Mouse (Mus musculus) hindbrain, embryonic 13.5 days (tissue): ENCODE results near the gene Atp6ap1l. TPM values are rescaled to one million over a fixed set of nuclear protein-coding genes. Genes with fewer than 3 reads are reported as not detected.
A peak's percentile ranks its signal among the peaks of the same experiment; 100 is the strongest.

Experiments
- ATAC-seq: fragments of 200-750 bp; cut with Nextera tagmentation; 2 replicates; pipeline ENCODE4 v1.8.0; 2017; ENCODE audit warnings: moderate TSS enrichment; ENCODE audit not compliant: low FRiP score
- H3K27ac ChIP-seq: fragments of 300-500 bp; sonication (generic); 2 replicates; pipeline ENCODE4 v1.5.1; 2015; ENCODE audit warnings: inconsistent platforms, mild to moderate bottlenecking, moderate library complexity
- H3K27me3 ChIP-seq: fragments of 300-500 bp; sonication (generic); 2 replicates; pipeline ENCODE4 v1.6.1; 2015; ENCODE audit warnings: mild to moderate bottlenecking, inconsistent platforms
- H3K36me3 ChIP-seq: fragments of 300-500 bp; sonication (generic); 2 replicates; pipeline ENCODE4 v1.6.1; 2015; ENCODE audit warnings: mild to moderate bottlenecking, inconsistent platforms
- H3K4me1 ChIP-seq: fragments of 300-500 bp; sonication (generic); replicated peaks from 2 replicates; pipeline ENCODE4 v1.6.1; 2015; ENCODE audit warnings: inconsistent platforms
- H3K4me2 ChIP-seq: fragments of 300-500 bp; sonication (generic); 2 replicates; pipeline ENCODE4 v1.6.1; 2015; ENCODE audit warnings: inconsistent platforms, mild to moderate bottlenecking, moderate library complexity
- H3K4me3 ChIP-seq: fragments of 300-500 bp; sonication (generic); 2 replicates; pipeline ENCODE4 v1.5.1; 2015; ENCODE audit warnings: mild to moderate bottlenecking, inconsistent platforms
- H3K9ac ChIP-seq: fragments of 300-500 bp; sonication (generic); 2 replicates; pipeline ENCODE4 v1.6.1; 2015; ENCODE audit warnings: mild to moderate bottlenecking, inconsistent platforms
- H3K9me3 ChIP-seq: fragments of 300-500 bp; sonication (generic); 2 replicates; pipeline ENCODE4 v1.6.1; 2016; ENCODE audit warnings: inconsistent platforms
- WGBS: fragments of 180-500 bp; shearing (Covaris S2); methylation state at CpG from one replicate; pipeline ENCODE4 v1.1.7; 2015; 5-methylcytosine and 5-hydroxymethylcytosine counted together
- polyA plus RNA-seq: library from polyadenylated mRNA; unstranded; fragments of >200 nt; fragmentation: Nextera tagmentation; extraction: Ambion mirVana; gene quantifications from 2 replicates; pipeline ENCODE4 v1.2.1, GENCODE M21; 2015

Gene Atp6ap1l
- polyA plus RNA-seq, 1 experiment from 2014 or later, result 0.88 TPM

DNA sequence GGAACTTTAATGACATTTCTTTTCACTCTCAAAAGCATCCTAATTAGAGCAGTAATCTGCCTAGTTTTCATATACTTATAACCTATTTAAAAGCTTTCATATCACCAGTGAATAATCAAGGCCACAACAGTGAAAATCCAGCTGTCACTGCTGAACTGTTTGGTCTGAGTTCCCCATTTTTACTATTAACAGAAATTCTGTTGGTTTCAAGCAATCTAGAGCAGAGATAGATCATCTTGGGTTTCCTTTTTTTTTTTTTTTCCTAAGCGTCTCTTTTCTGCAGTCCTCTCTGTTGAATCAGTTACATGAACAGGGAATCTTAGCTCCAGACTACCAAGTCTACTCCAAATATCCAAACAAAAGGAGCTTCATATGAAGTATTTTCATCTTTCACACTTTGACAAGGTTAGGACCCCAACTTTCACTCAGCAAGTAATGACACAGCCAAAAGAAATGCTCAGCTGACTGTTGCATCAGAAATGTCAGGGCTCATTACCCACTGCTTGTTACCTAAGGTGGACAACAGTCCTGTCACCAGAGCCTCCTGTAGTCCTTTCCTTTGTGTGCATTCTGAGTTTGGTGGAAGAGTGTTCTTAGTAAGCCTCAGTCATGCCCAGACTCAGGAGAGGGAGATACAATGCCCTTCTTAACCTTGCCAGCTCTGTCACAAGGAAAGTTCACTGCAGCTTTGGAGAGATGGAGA lies 23.3 kb downstream of the Atp6ap1l start:
- Histone ChIP-seq H3K4me3 (no peak overlapping the region), H3K27ac (no peak overlapping the region), H3K27me3 (no peaks in the 10 kb centered on the region), H3K9ac (no peak overlapping the region), H3K36me3 (no peaks in the 10 kb centered on the region), H3K4me1 (peaks cover 7% of the 10 kb centered on the region), H3K4me2 (no peak overlapping the region), H3K9me3 (no peaks in the 10 kb centered on the region)
- 87% methylated on average over 1 of the region's 1 CpGs for WGBS
- ATAC-seq, result no peak

DNA sequence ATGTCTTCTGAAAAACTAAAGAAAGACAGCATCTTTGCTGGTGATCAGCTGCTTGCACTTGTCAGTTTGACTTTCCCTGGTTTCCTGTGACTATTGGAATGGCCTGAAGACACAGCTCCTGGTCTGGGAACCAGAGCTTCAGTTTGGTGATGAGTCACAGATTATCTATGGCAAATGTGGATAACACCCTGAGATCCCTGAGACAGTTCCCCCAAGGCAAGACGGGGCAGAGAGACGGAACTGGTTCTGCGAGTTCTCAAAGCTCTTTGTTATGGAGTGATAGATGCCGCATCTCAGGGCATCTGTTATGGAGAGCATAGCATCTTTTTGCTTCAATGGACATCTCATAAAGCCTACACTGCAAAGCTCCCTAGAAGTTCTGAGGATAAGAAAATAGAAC lies 33.6 kb downstream of the Atp6ap1l start:
- WGBS, result 56% methylated on average over 4 of the region's 4 CpGs
- Histone ChIP-seq H3K4me2 (no peak overlapping the region), H3K4me3 (no peak overlapping the region), H3K27ac (no peak overlapping the region), H3K4me1 (no peaks in the 10 kb centered on the region), H3K9me3 (no peaks in the 10 kb centered on the region), H3K27me3 (no peaks in the 10 kb centered on the region), H3K9ac (no peak overlapping the region), H3K36me3 (no peaks in the 10 kb centered on the region)
- no peak for ATAC-seq

DNA sequence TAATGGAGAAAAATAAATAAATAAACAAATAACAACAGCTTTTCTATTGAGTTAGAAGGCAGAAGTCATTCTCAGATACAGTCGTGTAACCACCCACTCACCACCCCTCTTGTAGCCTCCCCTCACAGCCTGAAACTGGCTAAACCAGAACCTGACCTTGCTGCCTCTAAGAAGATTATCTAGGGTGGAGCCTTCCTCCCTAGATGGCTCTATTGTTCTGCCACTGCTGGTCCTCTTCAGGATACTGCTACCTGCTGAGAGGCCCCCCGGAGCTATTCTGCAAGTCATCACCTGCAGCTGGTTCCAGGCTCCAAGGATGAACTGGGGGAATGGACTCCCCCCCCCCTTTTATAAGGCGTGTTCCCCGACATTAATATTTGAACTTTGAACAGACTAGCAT lies 36.0 kb downstream of the Atp6ap1l start:
- ATAC-seq, result no peak
- Histone ChIP-seq H3K36me3 (no peaks in the 10 kb centered on the region), H3K9me3 (no peaks in the 10 kb centered on the region), H3K4me2 (no peak overlapping the region), H3K4me1 (no peaks in the 10 kb centered on the region), H3K27me3 (no peaks in the 10 kb centered on the region), H3K27ac (no peak overlapping the region), H3K4me3 (no peak overlapping the region), H3K9ac (no peak overlapping the region)
- 30% methylated on average over 4 of the region's 4 CpGs for WGBS

- 90% methylated on average over 3 of the region's 3 CpGs for WGBS
- Histone ChIP-seq H3K4me1 (no peaks in the 10 kb centered on the region), H3K36me3 (no peaks in the 10 kb centered on the region), H3K4me2 (no peak overlapping the region), H3K9ac (no peak overlapping the region), H3K4me3 (no peak overlapping the region), H3K9me3 (no peaks in the 10 kb centered on the region), H3K27ac (no peak overlapping the region), H3K27me3 (no peaks in the 10 kb centered on the region)
- no peak for ATAC-seq
These were observed 43.0 kb downstream of the Atp6ap1l start for GRCm38 (mm10) chr13:90862138-90862537.

DNA sequence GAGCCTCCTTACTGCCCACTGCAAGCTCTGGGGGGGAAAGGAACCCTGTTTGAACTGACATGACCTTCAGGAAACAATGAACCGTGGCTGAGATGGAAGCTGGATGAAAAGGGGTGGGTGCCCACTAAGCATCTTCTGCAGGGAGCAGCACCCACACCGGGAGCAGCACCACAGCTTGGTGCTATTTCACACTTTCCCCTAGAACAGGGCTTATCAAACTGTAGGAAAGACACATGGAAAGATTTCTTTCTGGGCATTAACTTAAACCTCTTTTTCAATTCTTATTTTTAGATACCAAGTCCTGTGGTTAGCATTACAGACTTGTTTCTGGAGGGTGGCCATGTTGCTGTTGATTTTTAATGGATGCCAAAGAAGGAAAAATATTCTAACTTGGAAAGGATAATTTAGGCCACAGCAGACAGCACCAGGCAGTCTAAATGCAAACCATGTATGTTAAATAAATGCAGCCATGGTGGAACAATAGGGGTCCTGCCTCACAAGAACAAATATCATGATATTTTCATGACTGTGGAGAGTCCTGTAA lies 44.2 kb downstream of the Atp6ap1l start:
- Histone ChIP-seq H3K36me3 (no peaks in the 10 kb centered on the region), H3K9me3 (no peaks in the 10 kb centered on the region), H3K4me1 (no peaks in the 10 kb centered on the region), H3K27me3 (no peaks in the 10 kb centered on the region), H3K4me2 (no peak overlapping the region), H3K9ac (no peak overlapping the region), H3K4me3 (no peak overlapping the region), H3K27ac (no peak overlapping the region)
- ATAC-seq, result no peak
- WGBS, result 68% methylated on average over 2 of the region's 2 CpGs

DNA sequence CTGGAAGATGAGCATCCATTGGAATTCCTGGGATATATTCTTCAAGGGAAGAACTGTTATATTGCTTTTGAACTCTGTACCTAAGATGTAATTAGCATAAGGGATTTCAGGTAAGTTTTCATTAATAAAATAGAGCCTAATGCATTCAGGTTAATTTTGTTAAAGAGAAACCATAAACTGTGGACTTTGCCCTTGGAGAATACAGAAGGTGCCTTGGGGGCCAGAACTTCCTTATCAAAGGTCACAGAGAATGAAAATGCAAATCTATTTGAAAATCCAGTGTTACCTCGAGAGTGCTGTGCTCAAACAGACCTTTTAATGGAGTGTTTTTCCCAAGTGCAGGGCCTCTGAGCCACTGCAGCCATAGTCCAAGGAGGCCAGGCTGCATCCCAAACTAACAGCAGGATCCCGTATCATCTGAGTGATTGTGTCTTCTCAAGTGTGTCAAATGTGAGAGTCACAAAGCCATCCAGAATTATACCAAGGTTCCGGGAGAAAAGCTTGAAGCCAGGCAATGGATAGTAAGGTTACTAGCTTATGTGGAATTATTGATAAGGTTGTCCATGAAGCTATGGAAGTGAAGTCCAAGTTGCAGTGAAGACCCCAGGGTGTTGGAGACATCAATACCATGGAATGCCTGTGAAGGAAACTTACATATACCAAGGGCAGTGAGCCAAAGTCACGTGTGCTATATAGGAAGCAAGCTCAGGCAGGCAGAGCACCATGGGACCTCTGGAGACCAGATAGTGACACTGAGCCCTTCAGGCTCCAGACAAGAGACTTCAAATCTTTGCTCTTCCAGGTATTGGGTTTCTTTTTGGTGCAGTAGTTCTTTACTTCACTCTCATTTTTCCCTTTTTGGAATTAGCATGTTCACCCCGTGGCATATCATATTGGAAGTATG lies 52.2 kb downstream of the Atp6ap1l start:
- Histone ChIP-seq H3K36me3 (no peaks in the 10 kb centered on the region), H3K9me3 (no peaks in the 10 kb centered on the region), H3K4me3 (no peak overlapping the region), H3K4me1 (no peaks in the 10 kb centered on the region), H3K4me2 (no peak overlapping the region), H3K27ac (no peak overlapping the region), H3K27me3 (no peaks in the 10 kb centered on the region), H3K9ac (no peak overlapping the region)
- WGBS, result 76% methylated on average over 5 of the region's 5 CpGs
- ATAC-seq, result no peak

- no peak for ATAC-seq
- Histone ChIP-seq H3K36me3 (no peaks in the 10 kb centered on the region), H3K27me3 (no peaks in the 10 kb centered on the region), H3K4me2 (no peak overlapping the region), H3K4me1 (no peaks in the 10 kb centered on the region), H3K9ac (no peak overlapping the region), H3K9me3 (no peaks in the 10 kb centered on the region), H3K4me3 (no peak overlapping the region), H3K27ac (no peak overlapping the region)
- WGBS, result 84% methylated on average over 4 of the region's 4 CpGs
These were observed 53.4 kb downstream of the Atp6ap1l start for GRCm38 (mm10) chr13:90851795-90852194.

GRCm38 (mm10) chr13:90844191-90844590 lies 61.0 kb downstream of the Atp6ap1l start:
- no peak overlapping the region for H3K4me3 ChIP-seq
- no peaks in the 10 kb centered on the region for H3K36me3 ChIP-seq
- H3K27me3 ChIP-seq, result no peaks in the 10 kb centered on the region
- no peak overlapping the region for H3K9ac ChIP-seq
- no peak overlapping the region for H3K4me2 ChIP-seq
- no peak for ATAC-seq
- H3K9me3 ChIP-seq, result no peaks in the 10 kb centered on the region
- H3K27ac ChIP-seq, result no peak overlapping the region
- no peaks in the 10 kb centered on the region; the same call in 1 of the 2 replicates for H3K4me1 ChIP-seq

GRCm38 (mm10) chr13:90843412-90843811 lies 61.7 kb downstream of the Atp6ap1l start:
- no peak for ATAC-seq

GRCm38 (mm10) chr13:90841213-90841553 lies 64.0 kb downstream of the Atp6ap1l start:
- no peaks in the 10 kb centered on the region for H3K36me3 ChIP-seq
- peak; percentile 43; the same call in 1 of the 2 replicates for ATAC-seq
- no peaks in the 10 kb centered on the region; the same call in 1 of the 2 replicates for H3K4me1 ChIP-seq
- 53% methylated on average over 5 of the region's 5 CpGs for WGBS
- H3K4me2 ChIP-seq, result no peak overlapping the region
- H3K9me3 ChIP-seq, result no peaks in the 10 kb centered on the region
- H3K27me3 ChIP-seq, result no peaks in the 10 kb centered on the region
- H3K9ac ChIP-seq, result no peak overlapping the region
- no peak overlapping the region for H3K4me3 ChIP-seq
- H3K27ac ChIP-seq, result no peak overlapping the region

More at GRCm38 (mm10) chr13:90843412-90843811, 61.7 kb downstream of the Atp6ap1l start:
- no peak overlapping the region for H3K9ac ChIP-seq
- no peak overlapping the region for H3K4me2 ChIP-seq
- no peaks in the 10 kb centered on the region; the same call in 1 of the 2 replicates for H3K4me1 ChIP-seq
- H3K9me3 ChIP-seq, result no peaks in the 10 kb centered on the region
- H3K36me3 ChIP-seq, result no peaks in the 10 kb centered on the region
- no peak overlapping the region for H3K4me3 ChIP-seq
- H3K27me3 ChIP-seq, result no peaks in the 10 kb centered on the region
- 94% methylated on average over 3 of the region's 3 CpGs for WGBS
- no peak overlapping the region for H3K27ac ChIP-seq

DNA sequence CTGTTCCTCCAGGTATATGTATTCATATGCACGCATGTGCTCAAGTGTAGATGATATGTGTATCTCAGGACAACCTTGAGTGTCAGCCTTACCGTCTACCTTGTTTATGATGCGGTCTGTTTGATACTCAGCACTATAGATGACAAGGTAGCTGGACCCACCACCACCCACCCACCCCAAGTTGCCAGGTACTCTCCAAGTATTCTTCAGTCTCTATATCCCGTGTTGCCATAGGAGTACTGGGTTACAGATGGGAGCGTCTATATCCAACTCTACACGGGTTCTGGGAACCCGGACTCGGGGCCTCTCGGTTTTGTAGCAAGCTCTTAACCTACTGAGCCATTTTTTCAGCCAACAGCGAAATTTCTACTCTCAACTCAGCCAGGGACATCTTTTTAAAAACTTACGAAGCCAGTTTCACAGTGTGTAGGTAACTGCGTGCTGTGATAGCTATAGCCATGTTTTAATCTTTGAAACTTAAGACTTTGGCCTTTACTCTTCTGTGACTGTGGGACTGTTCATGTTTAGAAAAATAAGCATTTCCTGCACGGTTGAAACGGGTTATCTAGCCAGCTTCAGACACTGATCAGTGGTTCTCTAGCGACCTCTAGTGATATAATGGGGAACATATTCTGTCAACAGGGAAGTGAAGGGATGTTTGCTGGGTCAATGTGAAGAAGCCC lies 64.5 kb downstream of the Atp6ap1l start:
- WGBS, result 53% methylated on average over 15 of the region's 15 CpGs
- H3K27me3 ChIP-seq, result no peaks in the 10 kb centered on the region

GRCm38 (mm10) chr13:90833641-90834207 lies 71.4 kb downstream of the Atp6ap1l start:
- H3K4me1 ChIP-seq, result no peaks in the 10 kb centered on the region
- no peak overlapping the region for H3K27ac ChIP-seq
- no peaks in the 10 kb centered on the region for H3K9me3 ChIP-seq
- no peak overlapping the region for H3K4me2 ChIP-seq
- H3K36me3 ChIP-seq, result no peaks in the 10 kb centered on the region
- H3K4me3 ChIP-seq, result no peak overlapping the region
- H3K27me3 ChIP-seq, result no peaks in the 10 kb centered on the region
- 85% methylated on average over 7 of the region's 7 CpGs for WGBS
- no peak for ATAC-seq
- H3K9ac ChIP-seq, result no peak overlapping the region

More for the DNA sequence above, 64.5 kb downstream of the Atp6ap1l start:
- peak; percentile 84 for ATAC-seq
- Histone ChIP-seq H3K9me3 (no peaks in the 10 kb centered on the region), H3K4me3 (no peak overlapping the region), H3K27ac (no peak overlapping the region), H3K36me3 (no peaks in the 10 kb centered on the region), H3K4me1 (no peaks in the 10 kb centered on the region; the same call in 1 of the 2 replicates), H3K4me2 (no peak overlapping the region), H3K9ac (no peak overlapping the region)
